Mouse (Mus musculus) heart, adult 2 months (tissue): ENCODE data around the gene Elmsan1. TPM values are rescaled to one million over a fixed set of nuclear protein-coding genes. Genes with fewer than 3 reads are reported as not detected.
A peak's percentile ranks its signal among the peaks of the same experiment; 100 is the strongest.

Experiments used
- DNase-seq, 2 experiments: peaks; one replicate each; pipeline ENCODE4 v3.0.0; 2021
- H3K27ac ChIP-seq: fragments of 200-600 bp; 2 replicates; pipeline ENCODE4 v1.8.1; 2022
- H3K27me3 ChIP-seq: fragments of 200-500 bp; 2 replicates; pipeline ENCODE4 v1.6.1; 2012; ENCODE audit warnings: mild to moderate bottlenecking, low read length, inconsistent platforms, mixed read lengths; ENCODE audit not compliant: control insufficient read depth, insufficient read depth
- H3K36me3 ChIP-seq: fragments of 200-500 bp; 2 replicates; pipeline ENCODE4 v1.6.1; 2012; ENCODE audit warnings: low read length, inconsistent platforms; ENCODE audit not compliant: control insufficient read depth, insufficient read depth
- H3K4me1 ChIP-seq: fragments of 200-500 bp; 2 replicates; pipeline ENCODE4 v1.6.1; 2011; ENCODE audit warnings: low read length; ENCODE audit not compliant: control insufficient read depth, insufficient read depth
- H3K4me3 ChIP-seq: fragments of 200-600 bp; 2 replicates; pipeline ENCODE4 v1.8.1; 2022
- H3K79me2 ChIP-seq: fragments of 200-500 bp; replicated peaks from 2 replicates; pipeline ENCODE4 v1.6.1; 2012; ENCODE audit warnings: mild to moderate bottlenecking, inconsistent platforms, low read length, moderate library complexity, mixed read lengths; ENCODE audit not compliant: control insufficient read depth, insufficient read depth
- H3K9ac ChIP-seq: fragments of 200-500 bp; 2 replicates; pipeline ENCODE4 v1.6.1; 2012; ENCODE audit warnings: low read depth, mild to moderate bottlenecking, control low read depth, inconsistent platforms, low read length, mixed read lengths
- CTCF ChIP-seq: fragments of 200-600 bp; IDR thresholded peaks from 2 replicates; pipeline ENCODE4 v1.8.1; 2022; ENCODE audit warnings: antibody characterized with exemption, mild to moderate bottlenecking, moderate library complexity
- EP300 ChIP-seq: fragments of 200-500 bp; IDR thresholded peaks from 2 replicates; pipeline ENCODE4 v1.6.1; 2011; ENCODE audit warnings: low read depth, low read length, control low read depth; ENCODE audit not compliant: insufficient read depth
- POLR2A ChIP-seq: fragments of 200-500 bp; IDR thresholded peaks from 2 replicates; pipeline ENCODE4 v1.6.1; 2011; ENCODE audit warnings: mild to moderate bottlenecking, low read depth, low read length, control low read depth; ENCODE audit not compliant: insufficient read depth
- WGBS: fragments of 180-500 bp; shearing (Covaris S2); methylation state at CpG from one replicate; pipeline ENCODE4 v1.1.7; 2018; 5-methylcytosine and 5-hydroxymethylcytosine counted together
- intact Hi-C: fragments of 180-260 bp; cut with DNase I; formaldehyde crosslinking; loops from one replicate; pipeline ENCODE4 v1.15.1; 2025
- polyA plus RNA-seq: library from polyadenylated mRNA; depleted of rRNA; stranded (reverse); fragments of >200 nt; gene quantifications from 2 replicates; pipeline ENCODE4 v1.2.3, GENCODE M21; 2012
- total RNA-seq, 2 experiments: library from RNA; stranded (reverse); gene quantifications; 2 replicates each; pipeline ENCODE4 v1.2.3; 2021

The Elmsan1 gene
- total and polyA plus RNA-seq, 3 experiments = 8.1 to 14.7 (median 12.3) TPM

- intact Hi-C loops = loop anchor here (1.0 kb wide), 1 partner anchor 14 kb away; no protein-coding TSS in a partner anchor
- peak; percentile 77 to 81 for DNase-seq
- Histone ChIP-seq H3K27ac (peak overlapping the region; percentile 98), H3K27me3 (no peaks in the 10 kb centered on the region), H3K79me2 (peaks cover 6% of the 10 kb centered on the region), H3K9ac (peak overlapping the region; percentile 87), H3K36me3 (no peaks in the 10 kb centered on the region), H3K4me3 (peak overlapping the region; percentile 65), H3K4me1 (peaks cover 34% of the 10 kb centered on the region)
- WGBS = 1% methylated on average over 102 of the region's 102 CpGs
- TF ChIP-seq EP300 (no peak), CTCF (no peak)
Observed at GRCm38 (mm10) chr12:84192741-84193641, 25.7 kb downstream of the Elmsan1 start.

GRCm38 (mm10) chr12:84192280-84192679 is 26.4 kb downstream of the Elmsan1 start:
- intact Hi-C loops = loop anchor here (1.0 kb wide), 1 partner anchor 13 kb away; no protein-coding TSS in a partner anchor
- peak overlapping the region; percentile 87 for H3K9ac ChIP-seq

GRCm38 (mm10) chr12:84191770-84192169 is 26.9 kb downstream of the Elmsan1 start:
- TF ChIP-seq EP300 = no peak
- TF ChIP-seq POLR2A = no peak
- no peak for TF ChIP-seq CTCF
- Histone ChIP-seq H3K27ac (no peak overlapping the region; the same call in 1 of the 2 replicates), H3K27me3 (no peaks in the 10 kb centered on the region), H3K4me3 (no peak overlapping the region), H3K4me1 (peaks cover 41% of the 10 kb centered on the region), H3K79me2 (peaks cover 6% of the 10 kb centered on the region), H3K36me3 (no peaks in the 10 kb centered on the region), H3K9ac (0 out of 2 replicates have a peak overlapping the region, but pooled peaks have one; percentile 87)
- no peak for DNase-seq
- WGBS = 59% methylated on average over 5 of the region's 5 CpGs
- intact Hi-C loops = loop anchor here (1.0 kb wide), 1 partner anchor 12 kb away; no protein-coding TSS in a partner anchor

More at GRCm38 (mm10) chr12:84192280-84192679, 26.4 kb downstream of the Elmsan1 start:
- peak overlapping the region; percentile 98 for H3K27ac ChIP-seq
- no peak for TF ChIP-seq CTCF
- TF ChIP-seq POLR2A = no peak
- no peak for TF ChIP-seq EP300
- H3K27me3 ChIP-seq = no peaks in the 10 kb centered on the region
- peaks cover 6% of the 10 kb centered on the region for H3K79me2 ChIP-seq
- no peak for DNase-seq
- WGBS = 14% methylated on average over 13 of the region's 13 CpGs
- H3K4me1 ChIP-seq = peaks cover 39% of the 10 kb centered on the region
- peak overlapping the region; percentile 65 for H3K4me3 ChIP-seq
- no peaks in the 10 kb centered on the region for H3K36me3 ChIP-seq

- Histone ChIP-seq H3K79me2 (peaks cover 8% of the 10 kb centered on the region), H3K4me3 (no peak overlapping the region), H3K27ac (no peak overlapping the region), H3K4me1 (peaks cover 45% of the 10 kb centered on the region), H3K36me3 (no peaks in the 10 kb centered on the region), H3K9ac (no peak overlapping the region), H3K27me3 (no peaks in the 10 kb centered on the region)
- no peak for DNase-seq
- 85% methylated on average over 7 of the region's 7 CpGs for WGBS
- TF ChIP-seq EP300 (no peak), CTCF (no peak), POLR2A (no peak)
- intact Hi-C loops = no loop called here
Observed at GRCm38 (mm10) chr12:84191190-84191589, 27.5 kb downstream of the Elmsan1 start.

- no peak overlapping the region for H3K9ac ChIP-seq
- TF ChIP-seq CTCF (no peak), POLR2A (no peak), EP300 (no peak)
- WGBS = 34% methylated on average over 15 of the region's 15 CpGs
Observed at GRCm38 (mm10) chr12:84190151-84190820, 28.4 kb downstream of the Elmsan1 start.

More at GRCm38 (mm10) chr12:84190151-84190820, 28.4 kb downstream of the Elmsan1 start:
- intact Hi-C loops = no loop called here
- H3K36me3 ChIP-seq = no peaks in the 10 kb centered on the region
- H3K4me1 ChIP-seq = peaks cover 47% of the 10 kb centered on the region
- no peak overlapping the region for H3K4me3 ChIP-seq
- no peak overlapping the region for H3K27ac ChIP-seq
- no peaks in the 10 kb centered on the region for H3K27me3 ChIP-seq
- peaks cover 9% of the 10 kb centered on the region for H3K79me2 ChIP-seq
- no peak for DNase-seq
